Mouse (Mus musculus): Measurements from ENCODE around the gene 4930469K13Rik.

DNA sequence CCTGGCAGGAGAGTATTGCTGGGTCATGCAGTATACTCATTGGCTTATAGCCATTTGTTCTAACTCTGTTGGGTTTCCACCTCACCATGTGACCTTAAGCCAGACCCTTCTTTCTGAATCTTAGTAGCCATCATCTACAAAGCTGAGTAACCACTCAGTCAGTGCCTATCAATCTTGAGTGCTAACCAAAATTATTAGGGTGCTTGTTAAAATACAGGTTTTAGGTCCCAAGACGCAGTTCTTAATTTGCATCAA, 49.3 kb downstream of the 4930469K13Rik start:
- TF ChIP-seq GATA1 (IDR thresholded peaks at IDR 0.05; ENCODE audit: borderline replicate concordance, low read length) (no peak), FLI1 (IDR thresholded peaks at IDR 0.05; ENCODE audit: low read length) (no peak)
